Mouse (Mus musculus): ENCODE measurements around the gene Dnase2a. TPM values are rescaled to one million over a fixed set of nuclear protein-coding genes. Genes with fewer than 3 reads are reported as not detected.
"Not testable (repeated sequence)": the region's sequence is repeated elsewhere in the genome, so short reads cannot be mapped to it uniquely, and the experiment has no call there.

Dnase2a gene
- polyA plus RNA-seq, 1 experiment, result 17.2 TPM

DNA sequence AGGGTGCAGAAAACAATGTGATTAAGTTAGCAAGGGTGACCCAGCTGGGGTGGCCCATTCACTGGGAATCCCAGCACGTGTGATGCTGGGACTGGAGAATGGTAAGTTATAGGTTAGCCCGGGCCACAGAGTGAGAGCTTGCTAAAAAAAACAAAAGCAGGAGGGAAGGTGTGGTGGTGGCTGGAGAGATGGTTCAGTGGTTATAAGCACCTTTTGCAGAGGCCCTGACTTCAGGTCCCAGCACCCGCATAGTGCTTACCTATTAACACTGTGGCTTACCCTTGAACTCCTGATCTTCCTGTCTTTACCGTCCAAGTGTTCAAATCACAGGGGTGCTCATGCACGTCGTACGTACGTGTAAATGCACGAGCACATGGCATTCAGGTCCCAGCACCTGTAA, 1.3 kb upstream of the Dnase2a start:
- Histone ChIP-seq H3K27ac (ENCODE audit: insufficient read depth, low read length) (no peak overlapping the region), H3K4me3 (ENCODE audit: insufficient read depth, low read length) (no peak overlapping the region), H3K4me1 (ENCODE audit: control insufficient read depth, insufficient read depth, low read length) (peaks cover 2% of the 10 kb centered on the region)
- TF ChIP-seq CTCF (IDR thresholded peaks at IDR 0.05; ENCODE audit: borderline replicate concordance, insufficient read depth, low read length), result no peak
- TF ChIP-seq POLR2A (IDR thresholded peaks at IDR 0.05; ENCODE audit: low read depth, low read length), result no peak

GRCm38 (mm10) chr8:84907493-84907892, 867 bp upstream of the Dnase2a start:
- Histone ChIP-seq H3K4me3 (ENCODE audit: insufficient read depth, low read length) (no peak overlapping the region), H3K4me1 (ENCODE audit: control insufficient read depth, insufficient read depth, low read length) (peaks cover 2% of the 10 kb centered on the region; the same call in 1 of the 2 replicates), H3K27ac (ENCODE audit: insufficient read depth, low read length) (no peak overlapping the region)
- TF ChIP-seq CTCF (IDR thresholded peaks at IDR 0.05; ENCODE audit: borderline replicate concordance, insufficient read depth, low read length), result no peak
- TF ChIP-seq POLR2A (IDR thresholded peaks at IDR 0.05; ENCODE audit: low read depth, low read length), result no peak

- H3K27ac ChIP-seq (ENCODE audit: insufficient read depth, low read length), result not testable (repeated sequence)
These were observed 381 bp upstream of the Dnase2a start for GRCm38 (mm10) chr8:84907979-84908378.

GRCm38 (mm10) chr8:84909162-84909767, 905 bp downstream of the Dnase2a start:
- Histone ChIP-seq H3K4me1 (ENCODE audit: control insufficient read depth, insufficient read depth, low read length) (no peaks in the 10 kb centered on the region), H3K27ac (ENCODE audit: insufficient read depth, low read length) (no peak overlapping the region), H3K4me3 (ENCODE audit: insufficient read depth, low read length) (peak overlapping the region; percentile 67)
- TF ChIP-seq POLR2A (IDR thresholded peaks at IDR 0.05; ENCODE audit: low read depth, low read length) (no peak), CTCF (IDR thresholded peaks at IDR 0.05; ENCODE audit: borderline replicate concordance, insufficient read depth, low read length) (no peak)

More at GRCm38 (mm10) chr8:84907979-84908378, 381 bp upstream of the Dnase2a start:
- peak overlapping the region; percentile 23; the same call in 1 of the 2 replicates for H3K4me3 ChIP-seq (ENCODE audit: insufficient read depth, low read length)
- H3K4me1 ChIP-seq (ENCODE audit: control insufficient read depth, insufficient read depth, low read length), result not testable (repeated sequence)

DNA sequence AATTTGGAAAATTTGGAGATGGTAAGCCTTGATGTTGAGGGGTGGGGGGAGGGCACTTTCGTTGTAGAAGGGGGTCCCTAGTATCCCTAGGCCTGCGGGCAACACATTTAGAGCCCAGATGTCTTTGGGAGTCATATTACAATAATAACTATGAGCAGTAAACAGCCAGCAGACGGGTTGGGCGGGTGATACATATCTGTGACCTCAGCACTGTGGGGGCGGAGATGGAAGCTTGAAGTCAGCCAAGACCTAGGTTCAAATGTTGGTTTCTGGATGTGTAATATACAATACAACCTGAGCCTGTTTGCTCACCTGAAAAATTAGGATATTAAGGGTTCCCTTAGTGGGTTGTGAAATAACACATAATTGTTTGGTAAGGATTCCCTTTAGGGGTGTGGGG, 1.6 kb downstream of the Dnase2a start:
- H3K4me1 ChIP-seq (ENCODE audit: control insufficient read depth, insufficient read depth, low read length), result no peaks in the 10 kb centered on the region
- no peak overlapping the region for H3K27ac ChIP-seq (ENCODE audit: insufficient read depth, low read length)
- no peak for TF ChIP-seq CTCF (IDR thresholded peaks at IDR 0.05; ENCODE audit: borderline replicate concordance, insufficient read depth, low read length)
- TF ChIP-seq POLR2A (IDR thresholded peaks at IDR 0.05; ENCODE audit: low read depth, low read length), result no peak
- no peak overlapping the region for H3K4me3 ChIP-seq (ENCODE audit: insufficient read depth, low read length)

- Histone ChIP-seq H3K27ac (ENCODE audit: insufficient read depth, low read length) (no peak overlapping the region), H3K4me1 (ENCODE audit: control insufficient read depth, insufficient read depth, low read length) (no peaks in the 10 kb centered on the region), H3K4me3 (ENCODE audit: insufficient read depth, low read length) (no peak overlapping the region)
- TF ChIP-seq CTCF (IDR thresholded peaks at IDR 0.05; ENCODE audit: borderline replicate concordance, insufficient read depth, low read length), result no peak
- no peak for TF ChIP-seq POLR2A (IDR thresholded peaks at IDR 0.05; ENCODE audit: low read depth, low read length)
These were observed 2.2 kb downstream of the Dnase2a start for GRCm38 (mm10) chr8:84910551-84910950.

- TF ChIP-seq POLR2A (IDR thresholded peaks at IDR 0.05; ENCODE audit: low read depth, low read length) (no peak), CTCF (IDR thresholded peaks at IDR 0.05; ENCODE audit: borderline replicate concordance, insufficient read depth, low read length) (no peak)
- H3K4me3 ChIP-seq (ENCODE audit: insufficient read depth, low read length), result no peak overlapping the region
- H3K4me1 ChIP-seq (ENCODE audit: control insufficient read depth, insufficient read depth, low read length), result no peaks in the 10 kb centered on the region
- no peak overlapping the region for H3K27ac ChIP-seq (ENCODE audit: insufficient read depth, low read length)
These were observed 3.5 kb downstream of the Dnase2a start for GRCm38 (mm10) chr8:84911854-84912253.

DNA sequence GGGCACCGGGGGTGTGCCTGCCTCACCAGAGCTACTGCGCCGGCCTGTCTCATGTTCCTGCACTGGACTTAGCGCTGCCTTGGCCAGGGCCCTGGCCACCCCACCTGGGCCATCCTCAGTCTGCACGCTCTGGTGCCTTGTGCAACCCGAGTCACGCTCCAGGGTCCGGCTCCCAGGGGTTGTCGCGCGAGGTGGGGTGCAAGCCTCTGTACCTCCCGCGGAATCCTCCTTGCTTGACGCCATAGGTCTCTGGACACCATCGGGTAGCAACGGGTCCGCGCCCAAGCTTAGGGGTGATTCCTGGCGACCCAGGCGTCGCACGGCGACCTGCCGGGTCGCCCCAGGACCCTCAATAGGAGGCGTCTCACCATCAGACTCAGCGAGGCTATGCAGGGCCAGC, 4.0 kb downstream of the Dnase2a start:
- H3K27ac ChIP-seq (ENCODE audit: insufficient read depth, low read length), result no peak overlapping the region
- TF ChIP-seq CTCF (IDR thresholded peaks at IDR 0.05; ENCODE audit: borderline replicate concordance, insufficient read depth, low read length), result no peak
- TF ChIP-seq POLR2A (IDR thresholded peaks at IDR 0.05; ENCODE audit: low read depth, low read length), result no peak
- H3K4me1 ChIP-seq (ENCODE audit: control insufficient read depth, insufficient read depth, low read length), result no peaks in the 10 kb centered on the region
- H3K4me3 ChIP-seq (ENCODE audit: insufficient read depth, low read length), result no peak overlapping the region

GRCm38 (mm10) chr8:84912895-84913501, 4.6 kb downstream of the Dnase2a start:
- TF ChIP-seq POLR2A (IDR thresholded peaks at IDR 0.05; ENCODE audit: low read depth, low read length), result peak; percentile 25; the same call in 1 of the 2 replicates
- no peak for TF ChIP-seq CTCF (IDR thresholded peaks at IDR 0.05; ENCODE audit: borderline replicate concordance, insufficient read depth, low read length)
- H3K4me1 ChIP-seq (ENCODE audit: control insufficient read depth, insufficient read depth, low read length), result no peaks in the 10 kb centered on the region
- no peak overlapping the region for H3K27ac ChIP-seq (ENCODE audit: insufficient read depth, low read length)
- H3K4me3 ChIP-seq (ENCODE audit: insufficient read depth, low read length), result peak overlapping the region; percentile 25

GRCm38 (mm10) chr8:84913502-84913900, 5.1 kb downstream of the Dnase2a start:
- H3K4me1 ChIP-seq (ENCODE audit: control insufficient read depth, insufficient read depth, low read length), result no peaks in the 10 kb centered on the region
- H3K4me3 ChIP-seq (ENCODE audit: insufficient read depth, low read length), result peak overlapping the region; percentile 25
- TF ChIP-seq CTCF (IDR thresholded peaks at IDR 0.05; ENCODE audit: borderline replicate concordance, insufficient read depth, low read length) (no peak), POLR2A (IDR thresholded peaks at IDR 0.05; ENCODE audit: low read depth, low read length) (no peak)
- no peak overlapping the region for H3K27ac ChIP-seq (ENCODE audit: insufficient read depth, low read length)
